Comparison of ENCODE assay signal across 18 mouse cellular contexts in the genomic region with DNA sequence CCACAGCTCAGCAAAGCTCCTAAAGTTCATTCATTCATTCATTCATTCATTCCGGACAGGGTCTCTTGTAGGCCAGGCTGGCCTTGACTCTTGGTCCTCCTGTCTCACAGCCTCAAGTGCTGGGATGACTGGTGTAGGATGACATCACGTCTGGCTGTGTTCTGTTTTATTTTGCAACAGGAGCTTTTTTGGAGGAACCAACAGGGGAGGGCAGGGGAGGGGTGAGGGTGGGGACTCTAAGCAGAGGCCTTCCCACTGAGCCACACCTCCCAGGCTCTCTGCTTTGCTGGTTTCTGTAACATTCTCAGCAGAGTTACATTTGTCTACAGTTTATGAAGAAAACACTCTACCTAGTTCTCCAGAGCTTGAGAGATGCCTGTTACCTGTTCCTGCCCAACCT. TPM values are rescaled to one million over a fixed set of nuclear protein-coding genes. Genes with fewer than 3 reads are reported as not detected.
DNase-seq lines count a peak whose midpoint lies in the region; ATAC-seq and TF ChIP-seq lines count a peak whose summit lies in the region.
"Had no signal": no experiment of that assay in that cellular context is flagged by ENCODE, and none has a peak within 500 bp of the region (broad histone marks: within the 10 kb centered on the region; RNA-seq: fewer than 3 reads in every experiment).

No protein-coding gene starts in this region.

- WGBS in heart, embryonic 11.5 days (ENCODE audit: insufficient replicate concordance), result 43% methylated on average over 2 of the region's 2 CpGs
- WGBS in liver, postnatal 0 days (ENCODE audit: insufficient replicate concordance), result 45% methylated on average over 2 of the region's 2 CpGs
- 50% methylated on average over 2 of the region's 2 CpGs for WGBS in liver, embryonic 11.5 days
- WGBS in neural tube, embryonic 15.5 days, result 63% methylated on average over 2 of the region's 2 CpGs

- H3K4me3 ChIP-seq in heart, embryonic 11.5 days (ENCODE audit: low read depth, low read length), result no peak overlapping the region
- no peak overlapping the region for H3K4me3 ChIP-seq in liver, postnatal 0 days (ENCODE audit: low read depth, low read length)
- H3K4me3 ChIP-seq in liver, embryonic 11.5 days (ENCODE audit: low read depth, low read length), result no peak overlapping the region
- no peak overlapping the region for H3K4me3 ChIP-seq in embryonic fibroblast, embryonic 13.5 days (ENCODE audit: insufficient read depth, low read length)
- H3K4me3 ChIP-seq in neural tube, embryonic 15.5 days (replicated peaks), result no peak overlapping the region
- H3K4me3 ChIP-seq: embryonic facial prominence, embryonic 15.5 days; forebrain, embryonic 13.5 days; limb, embryonic 12.5 days; lung, embryonic 15.5 days; neural tube, embryonic 12.5 days had no signal

- H3K27me3 ChIP-seq in heart, embryonic 11.5 days (ENCODE audit: control insufficient read depth, insufficient read depth, low read length), result peaks cover 3% of the 10 kb centered on the region; the same call in 1 of the 2 replicates
- peaks cover 21% of the 10 kb centered on the region for H3K27me3 ChIP-seq in liver, postnatal 0 days (ENCODE audit: insufficient read depth, low read length)
- H3K27me3 ChIP-seq in liver, embryonic 11.5 days (replicated peaks; ENCODE audit: control insufficient read depth, insufficient read depth, low read length), result peaks cover 22% of the 10 kb centered on the region
- H3K27me3 ChIP-seq in neural tube, embryonic 15.5 days (replicated peaks), result peaks cover 19% of the 10 kb centered on the region

- no peak for TF ChIP-seq POLR2A in embryonic fibroblast, embryonic 13.5 days (IDR thresholded peaks at IDR 0.05; ENCODE audit: low read depth, low read length)

- H3K36me3 ChIP-seq in heart, embryonic 11.5 days (ENCODE audit: control insufficient read depth, insufficient read depth, low read length), result no peaks in the 10 kb centered on the region
- H3K36me3 ChIP-seq in liver, postnatal 0 days (replicated peaks; ENCODE audit: insufficient read depth, low read length), result no peaks in the 10 kb centered on the region
- no peaks in the 10 kb centered on the region for H3K36me3 ChIP-seq in liver, embryonic 11.5 days (ENCODE audit: control insufficient read depth, insufficient read depth, low read length)
- no peaks in the 10 kb centered on the region for H3K36me3 ChIP-seq in neural tube, embryonic 15.5 days
- H3K36me3 ChIP-seq: embryonic facial prominence, embryonic 15.5 days; limb, embryonic 12.5 days; lung, embryonic 15.5 days; neural tube, embryonic 12.5 days had no signal

- H3K9me3 ChIP-seq in heart, embryonic 11.5 days (replicated peaks; ENCODE audit: control insufficient read depth, low read length), result no peaks in the 10 kb centered on the region
- H3K9me3 ChIP-seq in liver, postnatal 0 days (ENCODE audit: low read length), result no peaks in the 10 kb centered on the region
- no peaks in the 10 kb centered on the region for H3K9me3 ChIP-seq in liver, embryonic 11.5 days (ENCODE audit: control insufficient read depth, low read length)
- H3K9me3 ChIP-seq in neural tube, embryonic 15.5 days (replicated peaks), result no peaks in the 10 kb centered on the region
- H3K9me3 ChIP-seq: embryonic facial prominence, embryonic 15.5 days; forebrain, embryonic 13.5 days; limb, embryonic 12.5 days; lung, embryonic 15.5 days; neural tube, embryonic 12.5 days had no signal

- no peak for ATAC-seq in heart, embryonic 11.5 days (replicated peaks; ENCODE audit: insufficient number of reproducible peaks, low FRiP score, low TSS enrichment)
- peak; percentile 70 for ATAC-seq in liver, postnatal 0 days
- ATAC-seq in liver, embryonic 11.5 days (replicated peaks; ENCODE audit: low FRiP score), result no peak
- ATAC-seq in inflammation-experienced regulatory T-cells, adult 6 months, result no peak
- no peak for ATAC-seq in neural tube, embryonic 15.5 days (ENCODE audit: low FRiP score)
- ATAC-seq: forebrain, embryonic 13.5 days; hindbrain, embryonic 16.5 days had no signal

- H3K4me1 ChIP-seq in heart, embryonic 11.5 days (ENCODE audit: control insufficient read depth, insufficient read depth, low read length), result peaks cover 26% of the 10 kb centered on the region
- H3K4me1 ChIP-seq in liver, postnatal 0 days (ENCODE audit: insufficient read depth), result peaks cover 14% of the 10 kb centered on the region
- H3K4me1 ChIP-seq in liver, embryonic 11.5 days (replicated peaks; ENCODE audit: control insufficient read depth, insufficient read depth, low read length), result peaks cover 15% of the 10 kb centered on the region
- 0 out of 2 replicates have a peak, but pooled peaks cover 2% of the 10 kb centered on the region for H3K4me1 ChIP-seq in embryonic fibroblast, embryonic 13.5 days (ENCODE audit: control insufficient read depth, insufficient read depth, low read length)
- peaks cover 29% of the 10 kb centered on the region for H3K4me1 ChIP-seq in neural tube, embryonic 15.5 days

- no peak for DNase-seq in heart, adult 9 months (ENCODE audit: low spot score in 2 of 2)
- no peak for DNase-seq in liver, postnatal 0 days
- DNase-seq in liver, embryonic 11.5 days (ENCODE audit: low spot score), result no peak
- DNase-seq: cerebellum, adult 9-11 months; kidney, adult 11 months; right cerebral cortex, postnatal 25 days; thymus, postnatal 36 days had no signal

- no peak for TF ChIP-seq EP300 in liver, postnatal 0 days (IDR thresholded peaks at IDR 0.05; ENCODE audit: low read depth)

- H3K27ac ChIP-seq in heart, embryonic 11.5 days (ENCODE audit: low read depth, low read length), result 0 out of 2 replicates have a peak overlapping the region, but pooled peaks have one; percentile 29
- H3K27ac ChIP-seq in liver, postnatal 0 days (ENCODE audit: low read depth), result no peak overlapping the region
- no peak overlapping the region for H3K27ac ChIP-seq in liver, embryonic 11.5 days (ENCODE audit: low read depth, low read length)
- peak overlapping the region; percentile 63; the same call in 1 of the 2 replicates for H3K27ac ChIP-seq in embryonic fibroblast, embryonic 13.5 days (ENCODE audit: insufficient read depth, low read length)
- H3K27ac ChIP-seq in neural tube, embryonic 15.5 days (replicated peaks), result no peak overlapping the region
- H3K27ac ChIP-seq: embryonic facial prominence, embryonic 15.5 days; forebrain, embryonic 13.5 days; kidney, postnatal 0 days; limb, embryonic 12.5 days; lung, embryonic 15.5 days; neural tube, embryonic 12.5 days had no signal

- TF ChIP-seq CTCF in liver, postnatal 0 days (IDR thresholded peaks at IDR 0.05; ENCODE audit: low read depth), result no peak
- no peak for TF ChIP-seq CTCF in embryonic fibroblast, embryonic 13.5 days (IDR thresholded peaks at IDR 0.05; ENCODE audit: borderline replicate concordance, insufficient read depth, low read length)

- no peak overlapping the region for H3K9ac ChIP-seq in heart, embryonic 11.5 days (ENCODE audit: low read depth, low read length)
- no peak overlapping the region for H3K9ac ChIP-seq in liver, postnatal 0 days (replicated peaks)
- no peak overlapping the region for H3K9ac ChIP-seq in liver, embryonic 11.5 days (ENCODE audit: low read depth, low read length)
- no peak overlapping the region for H3K9ac ChIP-seq in neural tube, embryonic 15.5 days (replicated peaks)
- H3K9ac ChIP-seq: embryonic facial prominence, embryonic 15.5 days; forebrain, embryonic 13.5 days; limb, embryonic 12.5 days; lung, embryonic 15.5 days; neural tube, embryonic 12.5 days had no signal

- H3K4me2 ChIP-seq in heart, embryonic 11.5 days, result no peak overlapping the region
- no peak overlapping the region for H3K4me2 ChIP-seq in liver, postnatal 0 days (ENCODE audit: low read depth, low read length)
- no peak overlapping the region for H3K4me2 ChIP-seq in liver, embryonic 11.5 days
- H3K4me2 ChIP-seq in neural tube, embryonic 15.5 days, result no peak overlapping the region
- H3K4me2 ChIP-seq: embryonic facial prominence, embryonic 15.5 days; forebrain, embryonic 13.5 days; limb, embryonic 12.5 days; lung, embryonic 15.5 days; neural tube, embryonic 12.5 days had no signal

RNA-seq across cellular contexts. Expression of a gene that starts 6.5 kb away (rescaled TPM):
- 72.5 and 74.5 TPM in 2 replicates for polyA plus RNA-seq in heart, embryonic 11.5 days (2014; fragmentation: Nextera tagmentation; extraction: Ambion mirVana)
- 9.6 and 9.8 TPM in 2 replicates for polyA plus RNA-seq in liver, postnatal 0 days (2015; fragmentation: Nextera tagmentation; extraction: Ambion mirVana)
- 46.4 and 46.8 TPM in 2 replicates for polyA plus RNA-seq in liver, embryonic 11.5 days (2014; fragmentation: Nextera tagmentation; extraction: Ambion mirVana)
- 44.9 and 52.2 TPM in 2 replicates for polyA plus RNA-seq in embryonic fibroblast, embryonic 13.5 days (2011; ENCODE audit: insufficient read length, low read depth, missing spikeins)
- 10 to 100 TPM; 51.1 to 68.7 (median 55.2) TPM for polyA plus RNA-seq in inflammation-experienced regulatory T-cells, adult 6 months (2017; shearing (Covaris generic))
- 78.5 and 93.5 TPM in 2 replicates for polyA plus RNA-seq in neural tube, embryonic 15.5 days (2015; fragmentation: Nextera tagmentation; extraction: Ambion mirVana)

RNA-seq across cellular contexts. Expression of a gene that starts 21.2 kb away (rescaled TPM):
- polyA plus RNA-seq in heart, embryonic 11.5 days (2014; fragmentation: Nextera tagmentation; extraction: Ambion mirVana), result 17.6 and 18.9 TPM in 2 replicates
- 7.7 and 7.8 TPM in 2 replicates for polyA plus RNA-seq in liver, postnatal 0 days (2015; fragmentation: Nextera tagmentation; extraction: Ambion mirVana)
- 28.7 and 30.2 TPM in 2 replicates for polyA plus RNA-seq in liver, embryonic 11.5 days (2014; fragmentation: Nextera tagmentation; extraction: Ambion mirVana)
- 13.3 and 13.4 TPM in 2 replicates for polyA plus RNA-seq in embryonic fibroblast, embryonic 13.5 days (2011; ENCODE audit: insufficient read length, low read depth, missing spikeins)
- 10 to 100 TPM in 2 of 3 experiments, 1 to 10 TPM in 1; 8.9 to 22.4 (median 17.6) TPM for polyA plus RNA-seq in inflammation-experienced regulatory T-cells, adult 6 months (2017; shearing (Covaris generic))
- 22.2 and 23.0 TPM in 2 replicates for polyA plus RNA-seq in neural tube, embryonic 15.5 days (2015; fragmentation: Nextera tagmentation; extraction: Ambion mirVana)

RNA-seq across cellular contexts. Expression of a gene that starts 21.5 kb away (rescaled TPM):
- 12.4 and 17.6 TPM in 2 replicates for polyA plus RNA-seq in heart, embryonic 11.5 days (2014; fragmentation: Nextera tagmentation; extraction: Ambion mirVana)
- polyA plus RNA-seq in liver, postnatal 0 days (2015; fragmentation: Nextera tagmentation; extraction: Ambion mirVana), result 0.47 and 0.69 TPM in 2 replicates
- polyA plus RNA-seq in liver, embryonic 11.5 days (2014; fragmentation: Nextera tagmentation; extraction: Ambion mirVana), result 3.9 and 4.2 TPM in 2 replicates
- polyA plus RNA-seq in embryonic fibroblast, embryonic 13.5 days (2011; ENCODE audit: insufficient read length, low read depth, missing spikeins), result 11.0 and 12.5 TPM in 2 replicates
- polyA plus RNA-seq in inflammation-experienced regulatory T-cells, adult 6 months (2017; shearing (Covaris generic)), result not detected
- polyA plus RNA-seq in neural tube, embryonic 15.5 days (2015; fragmentation: Nextera tagmentation; extraction: Ambion mirVana), result 1.9 and 2.1 TPM in 2 replicates

RNA-seq across cellular contexts. Expression of a gene that starts 28.2 kb away (rescaled TPM):
- 0.11 and 0.17 TPM in 2 replicates for polyA plus RNA-seq in heart, embryonic 11.5 days (2014; fragmentation: Nextera tagmentation; extraction: Ambion mirVana)
- polyA plus RNA-seq in liver, postnatal 0 days (2015; fragmentation: Nextera tagmentation; extraction: Ambion mirVana), result 0.06 TPM in 1 of 2 replicates, not detected in the other
- polyA plus RNA-seq in liver, embryonic 11.5 days (2014; fragmentation: Nextera tagmentation; extraction: Ambion mirVana), result 0.07 TPM in 1 of 2 replicates, not detected in the other
- 2.1 and 2.7 TPM in 2 replicates for polyA plus RNA-seq in embryonic fibroblast, embryonic 13.5 days (2011; ENCODE audit: insufficient read length, low read depth, missing spikeins)
- polyA plus RNA-seq in inflammation-experienced regulatory T-cells, adult 6 months (2017; shearing (Covaris generic)), result 1 to 10 TPM in 2 of 3 experiments, under 1 TPM in 1; 0.98 to 8.0 (median 2.0) TPM
- polyA plus RNA-seq in neural tube, embryonic 15.5 days (2015; fragmentation: Nextera tagmentation; extraction: Ambion mirVana), result 0.09 and 0.18 TPM in 2 replicates
- polyA plus RNA-seq: neural tube, embryonic 12.5 days had no signal

RNA-seq across cellular contexts. Expression of a gene that starts 43.8 kb away (rescaled TPM):
- polyA plus RNA-seq in heart, embryonic 11.5 days (2014; fragmentation: Nextera tagmentation; extraction: Ambion mirVana), result 6.1 and 6.6 TPM in 2 replicates
- polyA plus RNA-seq in liver, postnatal 0 days (2015; fragmentation: Nextera tagmentation; extraction: Ambion mirVana), result 3.8 and 4.6 TPM in 2 replicates
- 14.0 and 15.6 TPM in 2 replicates for polyA plus RNA-seq in liver, embryonic 11.5 days (2014; fragmentation: Nextera tagmentation; extraction: Ambion mirVana)
- 14.3 and 22.7 TPM in 2 replicates for polyA plus RNA-seq in embryonic fibroblast, embryonic 13.5 days (2011; ENCODE audit: insufficient read length, low read depth, missing spikeins)
- 10 to 100 TPM in 2 of 3 experiments, 1 to 10 TPM in 1; 7.8 to 10.9 (median 10.8) TPM for polyA plus RNA-seq in inflammation-experienced regulatory T-cells, adult 6 months (2017; shearing (Covaris generic))
- polyA plus RNA-seq in neural tube, embryonic 15.5 days (2015; fragmentation: Nextera tagmentation; extraction: Ambion mirVana), result 21.6 and 22.2 TPM in 2 replicates

Comparison
In these comparisons a context has a peak if more than half of its experiments do, and no peak if none do; other contexts are left out.
1. H3K27ac ChIP-seq: peak in heart, embryonic 11.5 days (single experiment) and embryonic fibroblast, embryonic 13.5 days (single experiment); none in liver, postnatal 0 days (single experiment), liver, embryonic 11.5 days (single experiment) and neural tube, embryonic 15.5 days (single experiment).